Mouse (Mus musculus) ES-Bruce4 (cell line): ENCODE measurements around the gene Gramd1c. TPM values are rescaled to one million over a fixed set of nuclear protein-coding genes. Genes with fewer than 3 reads are reported as not detected.

Source experiments
- H3K27ac ChIP-seq: 2 replicates; pipeline ENCODE4 v1.5.1; 2012; ENCODE audit warnings: low read length, inconsistent platforms; ENCODE audit not compliant: insufficient read depth
- H3K27me3 ChIP-seq: 2 replicates; pipeline ENCODE4 v1.6.1; 2012; ENCODE audit warnings: mild to moderate bottlenecking, low read length, inconsistent platforms; ENCODE audit not compliant: control insufficient read depth, poor library complexity, insufficient read depth, severe bottlenecking
- H3K36me3 ChIP-seq: 2 replicates; pipeline ENCODE4 v1.6.1; 2012; ENCODE audit warnings: inconsistent platforms, mild to moderate bottlenecking, low read length, moderate library complexity; ENCODE audit not compliant: control insufficient read depth, poor library complexity, insufficient read depth, severe bottlenecking
- H3K4me1 ChIP-seq: one replicate; pipeline ENCODE4 v1.8.1; 2011; ENCODE audit warnings: low read length; ENCODE audit not compliant: control insufficient read depth, insufficient read depth
- H3K4me3 ChIP-seq: 2 replicates; pipeline ENCODE4 v1.5.1; 2011; ENCODE audit warnings: low read depth, mild to moderate bottlenecking, low read length
- H3K9ac ChIP-seq: 2 replicates; pipeline ENCODE4 v1.6.1; 2012; ENCODE audit warnings: low read depth, mild to moderate bottlenecking, inconsistent platforms; ENCODE audit not compliant: poor library complexity, severe bottlenecking
- H3K9me3 ChIP-seq: replicated peaks from 2 replicates; pipeline ENCODE4 v1.6.1; 2012; ENCODE audit warnings: mild to moderate bottlenecking, low read length, inconsistent platforms; ENCODE audit not compliant: control insufficient read depth, poor library complexity, insufficient read depth, severe bottlenecking
- CTCF ChIP-seq: IDR thresholded peaks from one replicate; pipeline ENCODE4 v1.8.1; 2011; ENCODE audit warnings: low read depth, low read length
- EP300 ChIP-seq: IDR thresholded peaks from 2 replicates; pipeline ENCODE4 v1.6.1; 2011; ENCODE audit warnings: low read depth, low read length; ENCODE audit not compliant: insufficient read depth
- POLR2A ChIP-seq: IDR thresholded peaks from one replicate; pipeline ENCODE4 v1.8.1; 2011; ENCODE audit warnings: low read length; ENCODE audit not compliant: insufficient read depth
- polyA plus RNA-seq: library from polyadenylated mRNA; stranded (reverse); fragments of >200 nt; gene quantifications from 2 replicates; pipeline ENCODE4 v1.2.4, GENCODE M21; 2011; ENCODE audit warnings: low read depth; ENCODE audit not compliant: missing spikeins, insufficient read depth, insufficient read length

Gramd1c gene
- polyA plus RNA-seq, 1 experiment = 3.0 TPM

GRCm38 (mm10) chr16:43973147-43973546 is 90.0 kb downstream of the Gramd1c start:
- H3K4me1 ChIP-seq = no peaks in the 10 kb centered on the region
- no peaks in the 10 kb centered on the region for H3K9me3 ChIP-seq

GRCm38 (mm10) chr16:43972391-43972790 is 90.8 kb downstream of the Gramd1c start:
- Histone ChIP-seq H3K4me3 (no peak overlapping the region), H3K9ac (no peak overlapping the region), H3K9me3 (no peaks in the 10 kb centered on the region), H3K4me1 (no peaks in the 10 kb centered on the region), H3K27ac (no peak overlapping the region), H3K36me3 (no peaks in the 10 kb centered on the region), H3K27me3 (no peaks in the 10 kb centered on the region)
- no peak for TF ChIP-seq EP300
- no peak for TF ChIP-seq POLR2A
- no peak for TF ChIP-seq CTCF

More at GRCm38 (mm10) chr16:43973147-43973546, 90.0 kb downstream of the Gramd1c start:
- no peak overlapping the region for H3K9ac ChIP-seq
- no peak for TF ChIP-seq POLR2A
- no peak for TF ChIP-seq EP300
- no peak for TF ChIP-seq CTCF
- H3K36me3 ChIP-seq = no peaks in the 10 kb centered on the region
- H3K4me3 ChIP-seq = no peak overlapping the region
- no peaks in the 10 kb centered on the region for H3K27me3 ChIP-seq
- no peak overlapping the region for H3K27ac ChIP-seq

- H3K9ac ChIP-seq = no peak overlapping the region
- H3K4me3 ChIP-seq = no peak overlapping the region
- no peak for TF ChIP-seq POLR2A
- no peaks in the 10 kb centered on the region for H3K36me3 ChIP-seq
- H3K4me1 ChIP-seq = no peaks in the 10 kb centered on the region
- H3K9me3 ChIP-seq = no peaks in the 10 kb centered on the region
- no peak overlapping the region for H3K27ac ChIP-seq
- no peaks in the 10 kb centered on the region for H3K27me3 ChIP-seq
Observed at GRCm38 (mm10) chr16:43971741-43972140, 91.4 kb downstream of the Gramd1c start.

- Histone ChIP-seq H3K36me3 (no peaks in the 10 kb centered on the region), H3K9me3 (no peaks in the 10 kb centered on the region), H3K4me3 (no peak overlapping the region), H3K4me1 (no peaks in the 10 kb centered on the region), H3K27me3 (no peaks in the 10 kb centered on the region), H3K9ac (no peak overlapping the region), H3K27ac (no peak overlapping the region)
- TF ChIP-seq EP300 (no peak), POLR2A (no peak), CTCF (no peak)
Observed at GRCm38 (mm10) chr16:43971189-43971588, 92.0 kb downstream of the Gramd1c start.

- H3K4me3 ChIP-seq = no peak overlapping the region
- H3K9me3 ChIP-seq = no peaks in the 10 kb centered on the region
- H3K4me1 ChIP-seq = no peaks in the 10 kb centered on the region
- TF ChIP-seq CTCF (no peak), EP300 (no peak), POLR2A (no peak)
- no peak overlapping the region for H3K9ac ChIP-seq
- no peaks in the 10 kb centered on the region for H3K36me3 ChIP-seq
- no peaks in the 10 kb centered on the region for H3K27me3 ChIP-seq
- no peak overlapping the region for H3K27ac ChIP-seq
Observed at GRCm38 (mm10) chr16:43970426-43970825, 92.7 kb downstream of the Gramd1c start.

- Histone ChIP-seq H3K36me3 (no peaks in the 10 kb centered on the region), H3K27ac (no peak overlapping the region), H3K9me3 (no peaks in the 10 kb centered on the region), H3K9ac (no peak overlapping the region), H3K27me3 (no peaks in the 10 kb centered on the region), H3K4me3 (no peak overlapping the region), H3K4me1 (no peaks in the 10 kb centered on the region)
- TF ChIP-seq EP300 = no peak
- TF ChIP-seq CTCF = no peak
- no peak for TF ChIP-seq POLR2A
Observed at GRCm38 (mm10) chr16:43965781-43966389, 97.3 kb downstream of the Gramd1c start.
